Mouse (Mus musculus) liver, adult 2 months (tissue): Measurements from ENCODE around the gene Lrp1. TPM values are rescaled to one million over a fixed set of nuclear protein-coding genes. Genes with fewer than 3 reads are reported as not detected.
A peak's percentile ranks its signal among the peaks of the same experiment; 100 is the strongest.

Source experiments
- DNase-seq: peaks from one replicate; pipeline ENCODE4 v3.0.0-alpha.2; 2011; ENCODE audit warnings: low read depth, low spot score; ENCODE audit errors: extremely low read depth
- H3K27ac ChIP-seq: fragments of 200-500 bp; replicated peaks from 2 replicates; pipeline ENCODE4 v1.5.1; 2012; ENCODE audit warnings: low read depth, mild to moderate bottlenecking, control low read depth, inconsistent platforms, low read length; ENCODE audit not compliant: insufficient read depth
- H3K27me3 ChIP-seq: fragments of 200-500 bp; 2 replicates; pipeline ENCODE4 v1.6.1; 2012; ENCODE audit warnings: mild to moderate bottlenecking, moderate library complexity, low read length, inconsistent platforms; ENCODE audit not compliant: control insufficient read depth, insufficient read depth
- H3K36me3 ChIP-seq: fragments of 200-500 bp; 2 replicates; pipeline ENCODE4 v1.6.1; 2012; ENCODE audit warnings: low read length, inconsistent platforms; ENCODE audit not compliant: control insufficient read depth, insufficient read depth
- H3K4me1 ChIP-seq: fragments of 200-500 bp; 2 replicates; pipeline ENCODE4 v1.6.1; 2011; ENCODE audit warnings: low read length; ENCODE audit not compliant: control insufficient read depth, insufficient read depth
- H3K4me3 ChIP-seq: fragments of 200-500 bp; 2 replicates; pipeline ENCODE4 v1.5.1; 2011; ENCODE audit warnings: low read depth, mild to moderate bottlenecking, control low read depth, low read length, moderate library complexity; ENCODE audit not compliant: insufficient read depth
- H3K79me2 ChIP-seq: fragments of 200-500 bp; 2 replicates; pipeline ENCODE4 v1.6.1; 2012; ENCODE audit warnings: inconsistent platforms, mild to moderate bottlenecking, low read length, moderate library complexity; ENCODE audit not compliant: control insufficient read depth, insufficient read depth
- H3K9ac ChIP-seq: fragments of 200-500 bp; 2 replicates; pipeline ENCODE4 v1.6.1; 2012; ENCODE audit warnings: low read depth, mild to moderate bottlenecking, control low read depth, inconsistent platforms, low read length
- CTCF ChIP-seq: fragments of 200-500 bp; IDR thresholded peaks from 2 replicates; pipeline ENCODE4 v1.5.1; 2011; ENCODE audit warnings: low read depth, low read length, control low read depth
- POLR2A ChIP-seq: fragments of 200-500 bp; IDR thresholded peaks from 2 replicates; pipeline ENCODE4 v1.6.1; 2011; ENCODE audit warnings: low read length, control low read depth; ENCODE audit not compliant: insufficient read depth; ENCODE audit errors: extremely low read depth
- WGBS: fragments of 180-500 bp; shearing (Covaris S2); methylation state at CpG from one replicate; pipeline ENCODE4 v1.1.7; 2018; 5-methylcytosine and 5-hydroxymethylcytosine counted together
- polyA plus RNA-seq: library from polyadenylated mRNA; depleted of rRNA; stranded (reverse); fragments of >200 nt; gene quantifications from 2 replicates; pipeline ENCODE4 v1.2.3, GENCODE M21; 2012
- total RNA-seq: library from RNA; depleted of rRNA; stranded (reverse); fragments of >200 nt; gene quantifications from 2 replicates; pipeline ENCODE4 v1.2.3, GENCODE M21; 2014

Lrp1 gene
- total and polyA plus RNA-seq, 2 experiments, result 193 to 354 TPM

DNA sequence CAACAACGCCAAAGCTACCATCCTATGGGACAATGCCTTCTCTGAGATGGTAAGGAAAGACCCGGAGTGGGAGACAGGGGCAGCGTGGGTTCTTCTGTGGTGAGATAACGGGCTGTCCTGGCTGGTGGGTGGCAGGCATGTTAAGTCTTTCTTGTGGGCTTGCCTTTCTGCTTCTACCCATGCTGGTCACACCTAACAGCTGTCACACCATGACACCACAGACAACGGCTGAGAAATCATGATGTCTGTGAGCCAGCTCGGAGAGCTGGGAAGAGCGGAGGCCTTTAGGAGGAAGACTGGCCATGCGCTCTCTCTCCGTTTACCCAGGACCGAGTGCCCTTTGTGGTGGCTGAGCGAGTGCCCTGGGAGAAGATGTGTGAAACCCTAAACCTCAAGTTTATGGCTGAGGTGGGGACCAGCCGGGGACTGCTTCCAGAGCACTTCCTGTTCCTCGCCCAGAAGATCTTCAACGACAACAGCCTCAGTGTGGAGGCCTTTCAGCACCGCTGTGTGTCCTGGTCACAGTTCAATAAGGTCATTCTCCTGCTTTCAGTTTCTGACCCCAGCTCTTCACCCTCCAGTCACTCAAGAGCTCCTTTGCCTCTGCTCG is 34.1 kb upstream of the Lrp1 start:
- Histone ChIP-seq H3K4me3 (no peak overlapping the region), H3K36me3 (peaks cover 34% of the 10 kb centered on the region), H3K4me1 (no peaks in the 10 kb centered on the region), H3K27me3 (no peaks in the 10 kb centered on the region), H3K9ac (no peak overlapping the region), H3K27ac (no peak overlapping the region), H3K79me2 (no peaks in the 10 kb centered on the region)
- no peak for DNase-seq
- TF ChIP-seq POLR2A, result no peak
- TF ChIP-seq CTCF, result no peak
- WGBS, result 87% methylated on average over 16 of the region's 16 CpGs

DNA sequence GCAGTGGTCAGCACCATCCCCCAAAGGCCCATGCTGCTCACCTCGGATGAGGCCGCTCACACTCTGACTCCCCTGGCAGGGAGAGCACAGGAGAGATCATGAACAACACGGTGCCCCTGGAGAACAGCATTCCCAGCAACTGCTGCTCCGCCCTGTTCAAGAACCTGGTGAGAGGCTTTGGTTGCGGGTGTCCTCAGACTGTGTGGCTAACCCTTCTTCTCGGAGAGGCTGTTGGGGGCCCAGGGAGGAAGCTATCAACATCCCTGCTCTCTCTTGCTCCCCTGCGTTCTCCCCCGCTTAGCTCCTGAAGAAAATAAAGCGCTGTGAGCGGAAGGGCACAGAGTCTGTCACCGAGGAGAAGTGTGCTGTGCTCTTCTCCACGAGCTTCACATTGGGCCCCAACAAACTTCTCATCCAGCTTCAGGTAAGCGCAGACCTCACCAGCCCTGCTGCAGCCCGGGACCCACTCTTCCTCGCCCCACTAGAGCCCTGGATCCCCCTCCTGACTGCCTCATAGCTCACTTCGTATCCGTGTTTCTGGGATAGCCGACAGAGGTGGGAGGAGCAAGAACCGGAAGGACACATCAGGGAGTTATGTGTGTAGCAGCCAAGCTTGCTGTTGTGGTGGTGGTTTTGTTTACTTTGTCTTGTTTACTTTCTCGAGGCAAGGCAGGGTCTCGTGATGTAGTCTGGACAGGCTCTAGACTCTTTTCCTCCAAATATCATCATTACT is 32.1 kb upstream of the Lrp1 start:
- no peak overlapping the region for H3K27ac ChIP-seq
- H3K27me3 ChIP-seq, result no peaks in the 10 kb centered on the region
- DNase-seq, result peak; percentile 35
- TF ChIP-seq CTCF (no peak), POLR2A (no peak)
- H3K9ac ChIP-seq, result no peak overlapping the region
- H3K36me3 ChIP-seq, result peaks cover 48% of the 10 kb centered on the region
- 76% methylated on average over 21 of the region's 21 CpGs for WGBS
- no peaks in the 10 kb centered on the region for H3K4me1 ChIP-seq
- H3K79me2 ChIP-seq, result no peaks in the 10 kb centered on the region
- no peak overlapping the region for H3K4me3 ChIP-seq

DNA sequence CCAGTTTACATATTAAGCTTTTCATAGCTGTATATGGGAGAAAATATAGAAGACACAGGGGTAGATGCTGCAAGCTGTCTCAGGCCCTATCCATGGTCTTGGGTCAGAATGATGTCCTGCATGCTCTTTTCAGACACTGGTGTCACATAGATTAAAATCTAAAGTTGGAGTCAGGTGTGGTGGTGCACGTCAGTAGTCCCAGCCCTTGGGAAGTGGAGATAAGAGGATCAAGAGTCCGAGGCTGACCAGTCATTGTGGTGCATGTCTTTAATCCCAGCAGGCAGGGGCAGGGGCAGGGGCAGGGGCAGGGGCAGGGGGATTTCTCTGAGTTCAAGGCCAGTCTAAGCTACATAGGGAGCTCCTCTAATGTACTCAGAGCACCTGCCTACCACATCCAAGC is 24.8 kb upstream of the Lrp1 start:
- Histone ChIP-seq H3K9ac (no peak overlapping the region), H3K36me3 (peaks cover 23% of the 10 kb centered on the region; the same call in 1 of the 2 replicates), H3K79me2 (peaks cover 11% of the 10 kb centered on the region; the same call in 1 of the 2 replicates), H3K4me3 (no peak overlapping the region), H3K27me3 (no peaks in the 10 kb centered on the region), H3K4me1 (peaks cover 5% of the 10 kb centered on the region; the same call in 1 of the 2 replicates), H3K27ac (no peak overlapping the region)
- TF ChIP-seq CTCF (no peak), POLR2A (no peak)
- no peak for DNase-seq
- 73% methylated on average over 2 of the region's 2 CpGs for WGBS

DNA sequence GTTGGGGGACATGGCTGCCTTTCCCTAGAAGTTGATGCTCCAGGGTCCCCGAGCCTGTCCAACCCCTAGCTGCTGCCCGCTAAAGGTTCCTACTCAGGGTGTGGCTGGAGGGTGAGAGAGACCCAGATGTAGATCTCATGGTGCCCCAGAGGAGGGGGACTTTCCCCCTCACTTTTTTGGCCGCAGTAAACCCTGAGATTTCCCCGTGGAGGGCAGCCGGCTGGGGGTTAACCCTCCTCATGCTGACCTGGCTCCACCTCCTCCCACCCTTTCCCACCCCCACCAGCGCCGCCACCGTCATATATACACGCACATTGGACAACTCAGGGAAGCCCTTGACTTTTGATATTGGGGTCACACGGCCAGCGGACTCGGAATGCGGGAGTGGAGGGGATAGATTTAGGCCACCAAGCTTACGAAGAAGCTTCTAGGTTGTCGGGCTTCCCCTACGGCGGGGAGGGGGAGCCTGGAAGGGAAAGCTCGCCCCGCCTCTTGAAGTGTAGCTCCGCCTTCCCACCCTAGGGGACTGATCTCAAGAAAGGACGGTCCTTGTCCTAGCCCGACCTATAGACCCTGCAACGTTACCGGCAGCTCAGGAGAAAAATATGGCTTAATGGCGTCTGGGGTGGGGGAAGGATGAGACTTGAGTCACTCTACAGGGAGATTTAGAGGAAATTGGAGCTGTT is 22.7 kb upstream of the Lrp1 start:
- Histone ChIP-seq H3K27me3 (no peaks in the 10 kb centered on the region), H3K36me3 (peaks cover 10% of the 10 kb centered on the region; the same call in 1 of the 2 replicates), H3K79me2 (peaks cover 11% of the 10 kb centered on the region; the same call in 1 of the 2 replicates), H3K4me1 (peaks cover 5% of the 10 kb centered on the region; the same call in 1 of the 2 replicates), H3K4me3 (peak overlapping the region; percentile 85), H3K27ac (peak overlapping the region; percentile 96), H3K9ac (peak overlapping the region; percentile 88)
- peak; percentile 71 for DNase-seq
- TF ChIP-seq POLR2A, result peak; percentile 62; the same call in 1 of the 2 replicates
- no peak for TF ChIP-seq CTCF
- under 1% methylated on average over 25 of the region's 25 CpGs for WGBS

DNA sequence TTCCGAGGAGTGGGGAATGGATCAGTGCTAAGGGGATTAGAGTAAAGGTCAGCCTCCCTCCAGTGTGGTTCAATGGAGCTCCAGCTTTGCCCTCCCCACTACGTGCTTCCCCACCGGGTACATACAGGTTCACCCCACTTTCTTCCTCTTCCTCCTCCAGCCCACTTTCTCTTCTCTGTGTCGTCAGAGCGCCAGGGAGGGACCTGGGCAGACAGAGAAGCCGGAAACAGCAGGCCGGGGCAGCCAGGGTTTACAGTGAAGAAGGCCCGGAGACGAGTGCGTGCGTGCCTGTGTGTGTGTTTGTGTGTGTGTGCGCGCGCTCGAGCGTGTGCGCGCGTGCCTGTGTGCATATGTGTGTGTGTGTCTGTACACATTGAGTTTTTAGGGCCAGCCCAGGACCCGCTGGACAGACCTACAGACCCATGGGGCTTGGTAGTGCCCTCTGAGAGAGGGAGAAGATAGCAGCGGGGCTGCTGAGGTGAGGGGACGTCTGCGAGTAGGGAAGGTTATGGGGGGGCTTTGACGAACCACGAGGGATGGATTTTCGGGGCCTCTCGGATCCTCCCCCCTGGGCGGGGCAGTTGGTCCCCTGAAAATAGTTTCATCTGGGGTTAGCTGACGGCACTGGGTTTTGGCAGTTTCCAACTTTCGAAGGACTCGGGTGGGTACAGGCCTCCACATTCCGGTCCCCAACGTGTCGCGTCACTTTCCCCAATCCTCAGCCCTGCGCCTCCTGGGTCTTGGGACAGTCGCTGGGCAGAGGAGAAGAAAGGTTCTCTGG is 22.0 kb upstream of the Lrp1 start, which contains the start of gene Stat6:
TSS of gene Stat6 (plus strand) at position 215 of the 781 bp plus-strand sequence.
- Histone ChIP-seq H3K36me3 (peaks cover 3% of the 10 kb centered on the region; the same call in 1 of the 2 replicates), H3K79me2 (peaks cover 11% of the 10 kb centered on the region; the same call in 1 of the 2 replicates), H3K4me3 (peak within 1 kb of the TSS; percentile 85), H3K27ac (peak within 1 kb of the TSS; percentile 96), H3K27me3 (no peaks in the 10 kb centered on the region), H3K4me1 (peaks cover 5% of the 10 kb centered on the region; the same call in 1 of the 2 replicates), H3K9ac (peak within 1 kb of the TSS; percentile 88)
- TF ChIP-seq POLR2A (peak; percentile 65), CTCF (no peak)
- under 1% methylated on average over 37 of the region's 37 CpGs for WGBS
- DNase-seq, result peak; percentile 73
